Mouse (Mus musculus) urinary bladder, postnatal 4 days (tissue): ENCODE data around the gene Ppp1r16b.
A peak's percentile ranks its signal among the peaks of the same experiment; 100 is the strongest.

Experiments
- DNase-seq, 2 experiments: peaks; one replicate each; pipeline ENCODE4 v3.0.0; 2021 to 2022; ENCODE audit warnings: low spot score in 2 of 2

The Ppp1r16b gene

DNA sequence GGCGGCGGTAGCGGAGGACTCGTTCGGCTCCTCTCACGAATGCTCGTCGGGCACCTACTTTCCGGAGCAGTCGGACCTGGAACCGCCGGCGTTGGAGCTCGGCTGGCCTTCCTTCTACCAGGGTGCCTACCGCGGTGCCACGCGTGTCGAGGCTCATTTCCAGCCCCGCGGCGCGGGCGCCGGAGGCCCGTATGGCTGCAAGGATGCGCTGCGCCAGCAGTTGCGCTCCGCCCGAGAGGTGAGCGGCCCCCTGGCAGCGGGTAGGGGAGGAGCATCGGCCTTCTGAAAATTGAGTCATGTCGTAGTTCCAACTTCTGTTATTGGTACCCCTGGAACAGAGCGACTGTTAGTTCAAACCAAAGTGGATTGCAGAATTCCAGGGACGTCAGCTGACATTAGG, 103.2 kb downstream of the Ppp1r16b start:
- no peak for DNase-seq

- no peak for DNase-seq
Measured at GRCm38 (mm10) chr2:158768771-158769170, 103.6 kb downstream of the Ppp1r16b start.

DNA sequence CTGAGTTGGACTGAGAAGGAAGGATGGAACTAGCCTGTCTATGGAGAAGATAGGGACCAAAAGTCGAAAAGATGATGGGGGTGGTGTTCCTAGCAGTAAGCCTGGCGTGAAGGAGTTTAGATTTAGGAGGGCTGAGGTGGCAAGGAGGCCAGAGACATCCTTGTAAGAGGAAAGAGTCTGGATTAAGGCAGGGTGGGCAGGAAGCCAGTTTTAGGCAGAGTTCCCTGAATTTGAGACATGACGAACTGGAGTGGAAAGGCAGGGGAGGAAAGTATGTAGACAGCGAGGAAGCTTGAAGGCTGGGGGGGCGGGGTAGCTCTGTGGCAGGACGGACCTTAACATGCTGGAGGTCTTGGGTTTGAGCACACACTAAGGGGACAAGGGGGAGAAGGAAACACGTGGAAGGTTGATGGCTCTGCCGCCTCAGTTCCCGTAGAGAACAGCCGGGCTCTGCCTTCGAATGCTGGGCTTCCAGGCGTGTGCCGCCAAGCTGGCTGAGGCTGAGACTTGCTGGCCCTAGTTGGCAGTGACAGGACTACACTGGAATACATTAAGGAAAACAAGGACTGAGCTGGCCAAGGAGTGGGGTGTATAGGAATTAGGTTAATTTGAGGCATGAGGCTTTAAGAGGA, 105.0 kb downstream of the Ppp1r16b start:
- DNase-seq, result no peak

DNA sequence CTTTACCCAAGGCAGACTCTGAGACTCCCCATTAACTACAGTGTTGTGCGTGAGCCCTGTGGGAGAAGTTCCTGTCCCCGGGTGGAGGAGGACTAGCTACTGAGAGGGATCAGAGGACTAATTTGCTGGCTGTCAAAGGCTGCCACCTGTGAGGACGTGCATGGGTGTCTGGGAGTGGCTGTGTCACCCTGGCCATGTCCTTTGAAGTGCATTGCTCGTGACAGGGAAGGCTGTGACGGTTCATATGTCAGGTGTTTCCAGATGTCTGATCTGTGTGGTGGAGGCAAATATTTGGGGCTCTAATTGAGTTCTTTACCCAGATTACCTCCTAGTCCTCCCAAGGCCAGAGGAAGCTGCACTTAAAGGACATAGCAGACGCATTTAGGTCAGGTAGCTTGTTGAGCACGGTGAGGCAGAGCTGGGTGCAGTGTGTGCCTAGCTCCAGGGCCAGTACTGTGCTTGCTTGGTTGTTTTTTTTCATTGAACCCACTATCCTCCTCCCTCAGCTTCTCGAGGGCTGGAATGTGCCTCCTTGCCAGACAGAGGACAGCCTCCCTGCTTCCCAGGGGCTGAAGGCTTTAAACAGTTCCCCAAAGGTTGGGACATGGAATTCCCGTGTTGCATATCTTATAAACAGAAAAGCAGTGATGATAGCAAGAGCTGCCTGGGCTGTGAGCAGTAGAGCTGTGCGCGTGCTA, 106.0 kb downstream of the Ppp1r16b start:
- no peak for DNase-seq

GRCm38 (mm10) chr2:158772808-158773207, 107.6 kb downstream of the Ppp1r16b start:
- no peak for DNase-seq

- no peak for DNase-seq
Measured at GRCm38 (mm10) chr2:158774886-158775285, 109.7 kb downstream of the Ppp1r16b start.

DNA sequence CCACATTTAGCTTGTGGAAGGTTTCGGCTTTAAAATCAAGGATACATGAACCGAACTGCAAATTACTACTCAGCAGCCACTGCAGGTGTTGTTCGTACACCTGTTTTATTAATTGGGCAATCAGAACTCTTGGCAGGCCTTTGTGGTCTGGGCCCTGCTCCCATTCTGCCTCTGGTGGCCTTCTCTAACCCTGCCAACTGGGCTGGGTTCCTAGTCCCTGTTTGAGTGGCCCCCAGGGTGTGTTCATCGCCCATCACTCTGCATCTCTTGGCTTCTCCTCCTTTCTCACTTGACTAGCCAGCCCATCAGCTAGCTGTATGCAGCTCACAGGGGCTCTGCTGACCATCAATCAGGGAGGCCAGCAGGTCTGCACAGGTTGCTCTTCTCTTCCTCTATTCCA, 111.5 kb downstream of the Ppp1r16b start:
- no peak for DNase-seq

DNA sequence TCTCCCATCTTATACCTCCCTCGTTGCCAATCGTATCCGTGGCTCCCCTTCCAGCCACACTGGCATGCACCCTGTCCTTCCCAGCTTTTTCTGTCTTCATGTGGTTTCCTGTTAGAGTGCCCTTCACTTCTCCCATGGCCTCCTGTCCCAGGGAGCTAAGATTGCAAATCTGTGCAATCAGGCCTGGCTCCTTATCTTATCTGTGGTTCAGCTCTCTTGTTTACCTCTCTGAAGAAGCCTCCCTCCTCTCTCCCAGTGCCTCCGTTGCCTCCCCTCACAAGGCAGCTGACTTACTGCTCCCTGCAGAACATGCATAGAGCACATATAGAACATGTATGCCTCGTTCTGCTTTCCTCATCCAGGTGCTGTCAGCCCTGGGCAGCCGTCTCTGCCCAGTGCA, 112.3 kb downstream of the Ppp1r16b start:
- no peak for DNase-seq

DNA sequence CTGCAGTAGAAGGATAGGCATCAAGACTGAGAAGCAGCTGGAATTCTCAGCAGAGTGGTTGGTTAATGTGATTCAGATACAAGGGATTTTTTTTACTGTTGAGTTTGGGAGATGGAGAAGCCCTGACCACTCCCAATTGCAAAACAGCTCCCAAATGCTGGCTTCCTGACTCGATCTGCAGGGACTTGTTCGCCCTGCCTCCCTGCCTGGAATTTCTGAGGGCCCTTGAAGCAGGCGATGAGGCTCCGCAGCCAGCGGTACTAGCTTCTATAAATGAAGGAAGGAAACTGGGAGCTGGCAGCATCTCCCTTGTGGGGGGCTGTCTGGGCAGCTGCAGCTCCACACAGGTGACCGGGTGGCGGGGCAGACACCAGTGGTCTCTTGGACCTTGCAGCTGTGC, 113.2 kb downstream of the Ppp1r16b start:
- DNase-seq, result no peak

DNA sequence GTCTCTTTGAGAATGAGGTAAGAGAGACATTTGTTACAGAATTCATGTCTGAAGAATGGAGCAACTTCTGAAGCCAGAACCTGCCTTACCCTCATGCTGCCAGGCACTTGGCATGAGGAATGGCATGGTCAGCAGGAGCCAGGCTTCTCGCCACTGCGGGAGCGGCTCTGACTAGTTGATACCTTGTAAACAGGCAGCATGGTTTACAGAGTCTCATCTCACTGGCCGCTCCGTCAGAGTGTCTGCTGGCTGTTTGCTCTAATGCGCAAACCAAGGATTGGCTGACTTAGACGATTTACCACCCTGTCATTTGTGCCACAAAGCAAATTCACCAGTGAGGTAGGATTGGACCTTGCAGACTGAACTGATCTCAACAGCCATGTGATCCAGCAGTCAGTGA, 115.9 kb downstream of the Ppp1r16b start:
- no peak for DNase-seq

- DNase-seq, result no peak
Measured at GRCm38 (mm10) chr2:158786927-158787795, 122.0 kb downstream of the Ppp1r16b start.

DNA sequence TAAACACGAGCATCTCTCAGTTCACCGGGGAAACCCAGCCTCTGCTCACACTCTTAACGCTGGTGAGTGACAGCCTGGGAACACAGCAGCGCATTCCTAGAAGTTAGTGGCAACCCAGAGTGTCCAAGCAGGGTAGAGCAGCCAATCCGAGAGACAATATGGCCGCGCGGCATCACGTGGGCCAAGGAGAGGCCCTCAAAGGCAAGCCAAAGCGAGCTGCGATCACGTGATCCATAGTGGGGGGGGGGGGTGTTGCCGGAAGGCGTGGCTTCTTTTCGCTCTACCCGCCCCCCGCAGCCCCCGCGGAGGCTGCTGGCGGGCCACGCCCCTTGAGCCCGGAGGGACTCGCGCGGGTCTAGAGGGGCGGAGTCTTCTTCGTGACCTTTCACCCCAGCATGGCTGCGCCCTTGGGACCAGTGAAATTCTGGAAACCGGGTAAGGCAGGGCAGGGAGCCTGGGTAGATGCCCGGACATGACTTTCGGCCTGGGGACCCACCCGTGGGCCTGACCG, 129.4 kb downstream of the Ppp1r16b start, which contains the start of gene Dhx35:
Gene Dhx35, plus strand, starts transcription at position 314 of the 511 bp plus-strand sequence.
- DNase-seq, result peak; percentile 90 to 93

DNA sequence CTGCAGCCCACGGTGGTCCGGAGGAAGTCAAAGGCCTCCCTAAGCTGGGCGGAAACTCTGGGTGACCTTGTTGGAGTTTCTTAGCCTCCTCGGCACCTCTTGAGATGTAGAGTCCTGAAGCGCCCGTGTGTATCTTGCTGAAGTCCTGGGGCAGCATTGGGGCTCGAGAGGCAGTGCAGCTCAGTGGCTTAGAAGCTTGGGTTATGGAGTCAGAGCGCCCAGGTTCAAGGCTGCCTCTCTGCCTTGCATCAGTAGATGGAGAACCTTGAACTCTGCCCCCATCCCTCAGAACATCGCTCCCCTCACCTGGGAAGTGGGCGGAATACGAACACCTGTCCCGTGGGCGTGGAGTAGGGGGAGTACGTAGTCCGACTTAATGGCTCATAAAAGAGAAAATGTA, 129.8 kb downstream of the Ppp1r16b start:
- no peak for DNase-seq

DNA sequence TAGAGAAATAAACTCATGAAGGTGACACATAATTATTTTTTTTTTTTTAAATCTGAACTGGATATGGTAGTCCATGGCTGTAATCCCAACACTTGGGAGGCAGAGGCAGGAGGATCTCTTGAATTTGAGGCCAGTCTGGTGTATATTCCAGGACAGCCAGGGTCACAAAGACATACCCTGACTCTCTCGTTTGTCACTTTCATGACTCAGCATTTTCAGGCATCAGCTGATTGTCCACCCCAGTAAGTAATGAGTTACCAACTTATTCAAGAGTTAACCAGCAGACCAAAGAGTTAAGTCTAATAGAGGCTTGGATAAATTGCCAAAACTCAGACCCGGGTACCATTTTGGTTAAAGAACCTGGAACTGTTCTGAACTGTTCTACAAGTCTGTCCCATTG, 130.7 kb downstream of the Ppp1r16b start:
- no peak for DNase-seq

GRCm38 (mm10) chr2:158799328-158799727, 134.1 kb downstream of the Ppp1r16b start:
- no peak for DNase-seq

DNA sequence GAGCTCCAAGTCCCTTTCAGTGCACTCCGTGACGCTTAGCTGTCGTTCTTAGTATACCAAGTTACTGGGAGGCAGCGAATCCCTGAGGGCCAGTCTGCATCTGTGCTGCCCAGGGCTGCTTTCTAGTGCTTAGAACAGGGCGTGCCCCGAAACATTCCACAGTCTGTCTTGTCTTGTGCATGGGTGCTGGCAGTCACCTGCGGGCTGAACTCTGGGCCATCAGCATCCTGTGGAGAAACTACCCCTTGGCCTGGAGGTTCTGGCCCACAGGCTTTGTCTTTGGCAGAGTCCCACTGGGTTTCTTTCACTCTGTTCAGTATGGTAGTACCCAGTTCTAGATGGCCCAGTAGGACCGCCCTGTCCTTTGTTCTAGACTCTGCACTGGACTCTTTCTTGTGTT, 135.6 kb downstream of the Ppp1r16b start:
- no peak for DNase-seq

- no peak for DNase-seq
Measured at GRCm38 (mm10) chr2:158803575-158803974, 138.4 kb downstream of the Ppp1r16b start.

- no peak for DNase-seq
Measured at GRCm38 (mm10) chr2:158815686-158816085, 150.5 kb downstream of the Ppp1r16b start.
